Mouse (Mus musculus): ENCODE data around the gene Col6a3. TPM values are rescaled to one million over a fixed set of nuclear protein-coding genes. Genes with fewer than 3 reads are reported as not detected.
A peak's percentile ranks its signal among the peaks of the same experiment; 100 is the strongest.

Gene Col6a3
- polyA plus RNA-seq, 1 experiment from 2014 or later = 63.0 TPM

GRCm38 (mm10) chr1:90775477-90776241 is 68.1 kb downstream of the Col6a3 start:
- H3K9me3 ChIP-seq (ENCODE audit: low read depth, low read length) = no peaks in the 10 kb centered on the region
- H3K27ac ChIP-seq (ENCODE audit: low read depth) = peak overlapping the region; percentile 90
- 14% methylated on average over 10 of the region's 10 CpGs for WGBS
- H3K4me3 ChIP-seq (ENCODE audit: low read depth, low read length) = no peak overlapping the region
- peaks cover 4% of the 10 kb centered on the region; the same call in 1 of the 2 replicates for H3K4me1 ChIP-seq (ENCODE audit: insufficient read depth)
- peak overlapping the region; percentile 48 for H3K4me2 ChIP-seq
- H3K27me3 ChIP-seq (ENCODE audit: insufficient read depth, low read length) = no peaks in the 10 kb centered on the region
- peaks cover 27% of the 10 kb centered on the region for H3K36me3 ChIP-seq (ENCODE audit: insufficient read depth)
- no peak for TF ChIP-seq CTCF (IDR thresholded peaks at IDR 0.05; ENCODE audit: low read depth)
- H3K9ac ChIP-seq = peak overlapping the region; percentile 32; the same call in 1 of the 2 replicates
- DNase-seq = peak; percentile 78
- ATAC-seq (ENCODE audit: insufficient read depth) = peak; percentile 98

- TF ChIP-seq CTCF (IDR thresholded peaks at IDR 0.05; ENCODE audit: low read depth) = no peak
- H3K27me3 ChIP-seq (ENCODE audit: insufficient read depth, low read length) = no peaks in the 10 kb centered on the region
- DNase-seq = no peak
- no peak overlapping the region for H3K9ac ChIP-seq
- ATAC-seq (ENCODE audit: insufficient read depth) = no peak
- no peak overlapping the region for H3K4me3 ChIP-seq (ENCODE audit: low read depth, low read length)
- H3K4me1 ChIP-seq (ENCODE audit: insufficient read depth) = peaks cover 9% of the 10 kb centered on the region; the same call in 1 of the 2 replicates
- 72% methylated on average over 4 of the region's 4 CpGs for WGBS
- H3K36me3 ChIP-seq (ENCODE audit: insufficient read depth) = peaks cover 29% of the 10 kb centered on the region
- no peaks in the 10 kb centered on the region for H3K9me3 ChIP-seq (ENCODE audit: low read depth, low read length)
- no peak overlapping the region for H3K4me2 ChIP-seq
- H3K27ac ChIP-seq (ENCODE audit: low read depth) = no peak overlapping the region
Observed at GRCm38 (mm10) chr1:90771172-90771571, 72.6 kb downstream of the Col6a3 start.

- WGBS = 28% methylated on average over 7 of the region's 7 CpGs
- no peak for TF ChIP-seq CTCF (IDR thresholded peaks at IDR 0.05; ENCODE audit: low read depth)
- Histone ChIP-seq H3K4me2 (no peak overlapping the region), H3K27me3 (ENCODE audit: insufficient read depth, low read length) (no peaks in the 10 kb centered on the region), H3K36me3 (ENCODE audit: insufficient read depth) (peaks cover 24% of the 10 kb centered on the region), H3K9ac (no peak overlapping the region), H3K27ac (ENCODE audit: low read depth) (peak overlapping the region; percentile 83), H3K9me3 (ENCODE audit: low read depth, low read length) (no peaks in the 10 kb centered on the region), H3K4me3 (ENCODE audit: low read depth, low read length) (no peak overlapping the region), H3K4me1 (ENCODE audit: insufficient read depth) (peaks cover 6% of the 10 kb centered on the region; the same call in 1 of the 2 replicates)
- ATAC-seq (ENCODE audit: insufficient read depth) = peak; percentile 37; the same call in 1 of the 2 replicates
- peak; percentile 74 for DNase-seq
Observed at GRCm38 (mm10) chr1:90770027-90770426, 73.7 kb downstream of the Col6a3 start.

- peak; percentile 45; the same call in 1 of the 2 replicates for ATAC-seq (ENCODE audit: insufficient read depth)
- H3K36me3 ChIP-seq (ENCODE audit: insufficient read depth) = peaks cover 24% of the 10 kb centered on the region
- H3K4me2 ChIP-seq = no peak overlapping the region
- H3K27ac ChIP-seq (ENCODE audit: low read depth) = peak overlapping the region; percentile 81
- peak; percentile 53 for DNase-seq
- no peaks in the 10 kb centered on the region for H3K27me3 ChIP-seq (ENCODE audit: insufficient read depth, low read length)
- no peak overlapping the region for H3K4me3 ChIP-seq (ENCODE audit: low read depth, low read length)
- 29% methylated on average over 7 of the region's 7 CpGs for WGBS
- peaks cover 6% of the 10 kb centered on the region; the same call in 1 of the 2 replicates for H3K4me1 ChIP-seq (ENCODE audit: insufficient read depth)
- H3K9ac ChIP-seq = no peak overlapping the region
- TF ChIP-seq CTCF (IDR thresholded peaks at IDR 0.05; ENCODE audit: low read depth) = no peak
- H3K9me3 ChIP-seq (ENCODE audit: low read depth, low read length) = no peaks in the 10 kb centered on the region
Observed at GRCm38 (mm10) chr1:90769301-90769700, 74.5 kb downstream of the Col6a3 start.

GRCm38 (mm10) chr1:90758091-90758673 is 85.6 kb downstream of the Col6a3 start:
- no peaks in the 10 kb centered on the region for H3K27me3 ChIP-seq (ENCODE audit: insufficient read depth, low read length)
- H3K36me3 ChIP-seq (ENCODE audit: insufficient read depth) = no peaks in the 10 kb centered on the region
- ATAC-seq (ENCODE audit: insufficient read depth) = peak; percentile 80
- TF ChIP-seq CTCF (IDR thresholded peaks at IDR 0.05; ENCODE audit: low read depth) = no peak
- H3K27ac ChIP-seq (ENCODE audit: low read depth) = no peak overlapping the region
- no peaks in the 10 kb centered on the region for H3K4me1 ChIP-seq (ENCODE audit: insufficient read depth)
- DNase-seq = peak; percentile 79
- H3K9me3 ChIP-seq (ENCODE audit: low read depth, low read length) = no peaks in the 10 kb centered on the region
- 39% methylated on average over 4 of the region's 4 CpGs for WGBS
- no peak overlapping the region for H3K9ac ChIP-seq
- no peak overlapping the region for H3K4me2 ChIP-seq
- no peak overlapping the region for H3K4me3 ChIP-seq (ENCODE audit: low read depth, low read length)

- H3K36me3 ChIP-seq (ENCODE audit: insufficient read depth) = no peaks in the 10 kb centered on the region
- no peak overlapping the region for H3K4me3 ChIP-seq (ENCODE audit: low read depth, low read length)
- H3K9ac ChIP-seq = no peak overlapping the region
- ATAC-seq (ENCODE audit: insufficient read depth) = no peak
- 26% methylated on average over 17 of the region's 17 CpGs for whole genome bisulfite sequencing
- peak; percentile 78 for DNase-seq
- peak overlapping the region; percentile 23 for H3K4me2 ChIP-seq
- H3K27me3 ChIP-seq (ENCODE audit: insufficient read depth, low read length) = no peaks in the 10 kb centered on the region
- no peaks in the 10 kb centered on the region for H3K9me3 ChIP-seq (ENCODE audit: low read depth, low read length)
- peak overlapping the region; percentile 71 for H3K27ac ChIP-seq (ENCODE audit: low read depth)
- 0 out of 2 replicates have a peak, but pooled peaks cover 3% of the 10 kb centered on the region for H3K4me1 ChIP-seq (ENCODE audit: insufficient read depth)
- no peak for TF ChIP-seq CTCF (IDR thresholded peaks at IDR 0.05; ENCODE audit: low read depth)
Observed at GRCm38 (mm10) chr1:90753869-90754563, 89.8 kb downstream of the Col6a3 start.

Data from lung, embryonic 14.5 days (tissue).